Mouse (Mus musculus) Patski (cell line): ENCODE data around the gene Tent5d. TPM values are rescaled to one million over a fixed set of nuclear protein-coding genes. Genes with fewer than 3 reads are reported as not detected.

Experiments
- ATAC-seq: fragments of 100-300 bp; one replicate; pipeline ENCODE4 v1.8.0; 2021
- CTCF ChIA-PET: fragments of 350-600 bp; sonication (Branson Sonifier 250); formaldehyde crosslinking; loops from one replicate; lab custom pipeline; 2022; ENCODE audit warnings: inconsistent platforms; lab: Charles Lee
- POLR2A ChIA-PET: fragments of 350-600 bp; sonication (Branson Sonifier 250); formaldehyde crosslinking; loops from one replicate; lab custom pipeline; 2022; ENCODE audit warnings: antibody characterized with exemption, inconsistent platforms; lab: Charles Lee
- DNase-seq: peaks from one replicate; pipeline ENCODE4 v3.0.0-alpha.2; 2011; ENCODE audit warnings: low read depth, low spot score
- H3K27me3 ChIP-seq: fragments of 371-371 bp; one replicate; pipeline ENCODE4 v1.5.1; 2021
- CTCF ChIP-seq: fragments of 100-300 bp; IDR thresholded peaks from one replicate; pipeline ENCODE4 v1.5.1; 2021
- in situ Hi-C: fragments of 300-500 bp; cut with MboI; formaldehyde crosslinking; loops from 3 replicates; pipeline ENCODE4 v1.11.1; 2018; ENCODE audit warnings: low pct_unique_long_range_greater_than_20kb, mixed read lengths
- polyA plus RNA-seq: library from polyadenylated mRNA; unstranded; gene quantifications from one replicate; pipeline ENCODE4 v1.2.3, GENCODE M21; 2021

The Tent5d gene
- polyA plus RNA-seq, 1 experiment from 2014 or later, result not detected

GRCm38 (mm10) chrX:107858165-107858564, 65.8 kb downstream of the Tent5d start:
- ChIA-PET POLR2A (no interaction called here), CTCF (no interaction called here)
- H3K27me3 ChIP-seq, result peaks cover 43% of the 10 kb centered on the region
- no peak for TF ChIP-seq CTCF
- in situ Hi-C loops, result no loop called here
- ATAC-seq, result no peak
- DNase-seq, result no peak

Other genes with a start within 250 kb of the Tent5d start
- gene Tbx22, start 124.6 kb upstream of the Tent5d start, polyA plus RNA-seq, result not detected
- 7.6 TPM for gene 2610002M06Rik, start 23.7 kb downstream of the Tent5d start, polyA plus RNA-seq
- gene Gm732, start 155.9 kb downstream of the Tent5d start, polyA plus RNA-seq, result not detected